Mouse (Mus musculus): Measurements from ENCODE around the gene Srgap3.

The Srgap3 gene

GRCm38 (mm10) chr6:112899276-112899675 lies 47.8 kb downstream of the Srgap3 start:
- H3K9me3 ChIP-seq (ENCODE audit: low read length), result no peaks in the 10 kb centered on the region
- H3K27me3 ChIP-seq (ENCODE audit: insufficient read depth, low read length), result no peaks in the 10 kb centered on the region
- TF ChIP-seq NANOG (IDR thresholded peaks at IDR 0.05; ENCODE audit: borderline replicate concordance, low read length) (no peak), CTCF (conservative IDR thresholded peaks at IDR 0.05; ENCODE audit: low read length) (no peak), POU5F1 (IDR thresholded peaks at IDR 0.05; ENCODE audit: borderline replicate concordance, low read length) (no peak)
- no peaks in the 10 kb centered on the region for H3K36me3 ChIP-seq (ENCODE audit: insufficient read depth, low read length)
- peaks cover 28% of the 10 kb centered on the region for H3K4me1 ChIP-seq (replicated peaks; ENCODE audit: low read depth, low read length)
- no peak overlapping the region for H3K4me3 ChIP-seq (replicated peaks; ENCODE audit: low read length)

- Histone ChIP-seq H3K4me3 (replicated peaks; ENCODE audit: low read length) (no peak overlapping the region), H3K9me3 (ENCODE audit: low read length) (no peaks in the 10 kb centered on the region), H3K36me3 (ENCODE audit: insufficient read depth, low read length) (no peaks in the 10 kb centered on the region), H3K4me1 (replicated peaks; ENCODE audit: low read depth, low read length) (peaks cover 21% of the 10 kb centered on the region), H3K27me3 (ENCODE audit: insufficient read depth, low read length) (no peaks in the 10 kb centered on the region)
- TF ChIP-seq POU5F1 (IDR thresholded peaks at IDR 0.05; ENCODE audit: borderline replicate concordance, low read length), result no peak
Measured at GRCm38 (mm10) chr6:112898435-112898834, 48.6 kb downstream of the Srgap3 start.

- Histone ChIP-seq H3K4me3 (replicated peaks; ENCODE audit: low read length) (no peak overlapping the region), H3K9me3 (ENCODE audit: low read length) (no peaks in the 10 kb centered on the region), H3K4me1 (replicated peaks; ENCODE audit: low read depth, low read length) (peaks cover 9% of the 10 kb centered on the region), H3K27me3 (ENCODE audit: insufficient read depth, low read length) (no peaks in the 10 kb centered on the region), H3K36me3 (ENCODE audit: insufficient read depth, low read length) (no peaks in the 10 kb centered on the region)
- TF ChIP-seq CTCF (conservative IDR thresholded peaks at IDR 0.05; ENCODE audit: low read length) (no peak), NANOG (IDR thresholded peaks at IDR 0.05; ENCODE audit: borderline replicate concordance, low read length) (no peak), POU5F1 (IDR thresholded peaks at IDR 0.05; ENCODE audit: borderline replicate concordance, low read length) (no peak)
Measured at GRCm38 (mm10) chr6:112896372-112896771, 50.7 kb downstream of the Srgap3 start.

- no peak for TF ChIP-seq NANOG (IDR thresholded peaks at IDR 0.05; ENCODE audit: borderline replicate concordance, low read length)
- no peak for TF ChIP-seq POU5F1 (IDR thresholded peaks at IDR 0.05; ENCODE audit: borderline replicate concordance, low read length)
- TF ChIP-seq CTCF (conservative IDR thresholded peaks at IDR 0.05; ENCODE audit: low read length), result no peak
- no peaks in the 10 kb centered on the region for H3K9me3 ChIP-seq (ENCODE audit: low read length)
- no peak overlapping the region for H3K4me3 ChIP-seq (replicated peaks; ENCODE audit: low read length)
Measured at GRCm38 (mm10) chr6:112890331-112890751, 56.7 kb downstream of the Srgap3 start.

GRCm38 (mm10) chr6:112883588-112884135 lies 63.4 kb downstream of the Srgap3 start:
- TF ChIP-seq POU5F1 (IDR thresholded peaks at IDR 0.05; ENCODE audit: borderline replicate concordance, low read length), result no peak
- TF ChIP-seq NANOG (IDR thresholded peaks at IDR 0.05; ENCODE audit: borderline replicate concordance, low read length), result no peak
- no peak for TF ChIP-seq CTCF (conservative IDR thresholded peaks at IDR 0.05; ENCODE audit: low read length)
- Histone ChIP-seq H3K9me3 (ENCODE audit: low read length) (no peaks in the 10 kb centered on the region; the same call in 1 of the 2 replicates), H3K4me1 (replicated peaks; ENCODE audit: low read depth, low read length) (peaks cover 16% of the 10 kb centered on the region), H3K36me3 (ENCODE audit: insufficient read depth, low read length) (no peaks in the 10 kb centered on the region), H3K4me3 (replicated peaks; ENCODE audit: low read length) (no peak overlapping the region), H3K27me3 (ENCODE audit: insufficient read depth, low read length) (peaks cover 46% of the 10 kb centered on the region)

More at GRCm38 (mm10) chr6:112890331-112890751, 56.7 kb downstream of the Srgap3 start:
- H3K36me3 ChIP-seq (ENCODE audit: insufficient read depth, low read length), result no peaks in the 10 kb centered on the region
- peaks cover 8% of the 10 kb centered on the region for H3K27me3 ChIP-seq (ENCODE audit: insufficient read depth, low read length)
- peaks cover 13% of the 10 kb centered on the region for H3K4me1 ChIP-seq (replicated peaks; ENCODE audit: low read depth, low read length)

GRCm38 (mm10) chr6:112880048-112880534 lies 67.0 kb downstream of the Srgap3 start:
- Histone ChIP-seq H3K4me1 (replicated peaks; ENCODE audit: low read depth, low read length) (peaks cover 8% of the 10 kb centered on the region), H3K9me3 (ENCODE audit: low read length) (no peaks in the 10 kb centered on the region; the same call in 1 of the 2 replicates), H3K36me3 (ENCODE audit: insufficient read depth, low read length) (no peaks in the 10 kb centered on the region), H3K4me3 (replicated peaks; ENCODE audit: low read length) (no peak overlapping the region), H3K27me3 (ENCODE audit: insufficient read depth, low read length) (peaks cover 37% of the 10 kb centered on the region)
- no peak for TF ChIP-seq CTCF (conservative IDR thresholded peaks at IDR 0.05; ENCODE audit: low read length)
- TF ChIP-seq POU5F1 (IDR thresholded peaks at IDR 0.05; ENCODE audit: borderline replicate concordance, low read length), result no peak
- TF ChIP-seq NANOG (IDR thresholded peaks at IDR 0.05; ENCODE audit: borderline replicate concordance, low read length), result no peak

DNA sequence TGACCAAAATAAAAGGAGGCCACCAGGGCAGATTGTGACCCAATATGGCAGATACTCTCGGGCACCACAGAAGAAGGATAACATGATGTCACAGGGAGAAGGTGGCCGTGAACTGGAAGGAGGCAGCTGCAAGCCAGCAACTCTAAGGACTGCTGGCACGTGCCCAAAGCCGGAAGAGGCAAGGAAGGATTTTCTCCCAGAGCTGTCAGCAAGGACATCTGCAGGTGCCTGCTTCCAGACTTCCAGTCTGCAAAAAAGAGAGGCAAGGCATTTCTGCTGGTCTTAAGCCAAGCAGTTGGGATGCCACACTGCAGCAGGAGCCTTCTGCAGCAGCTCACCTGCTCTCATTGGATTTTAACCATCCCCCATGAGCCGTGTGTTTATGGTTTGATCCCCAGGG lies 67.9 kb downstream of the Srgap3 start:
- TF ChIP-seq POU5F1 (IDR thresholded peaks at IDR 0.05; ENCODE audit: borderline replicate concordance, low read length), result no peak
- no peak for TF ChIP-seq CTCF (conservative IDR thresholded peaks at IDR 0.05; ENCODE audit: low read length)
- no peak for TF ChIP-seq NANOG (IDR thresholded peaks at IDR 0.05; ENCODE audit: borderline replicate concordance, low read length)
- H3K4me1 ChIP-seq (replicated peaks; ENCODE audit: low read depth, low read length), result no peaks in the 10 kb centered on the region
- H3K4me3 ChIP-seq (replicated peaks; ENCODE audit: low read length), result no peak overlapping the region
- no peaks in the 10 kb centered on the region; the same call in 1 of the 2 replicates for H3K9me3 ChIP-seq (ENCODE audit: low read length)
- H3K27me3 ChIP-seq (ENCODE audit: insufficient read depth, low read length), result peaks cover 34% of the 10 kb centered on the region
- H3K36me3 ChIP-seq (ENCODE audit: insufficient read depth, low read length), result no peaks in the 10 kb centered on the region

GRCm38 (mm10) chr6:112873089-112873835 lies 73.8 kb downstream of the Srgap3 start:
- TF ChIP-seq CTCF (conservative IDR thresholded peaks at IDR 0.05; ENCODE audit: low read length), result no peak
- TF ChIP-seq NANOG (IDR thresholded peaks at IDR 0.05; ENCODE audit: borderline replicate concordance, low read length), result no peak
- TF ChIP-seq POU5F1 (IDR thresholded peaks at IDR 0.05; ENCODE audit: borderline replicate concordance, low read length), result no peak
- Histone ChIP-seq H3K9me3 (ENCODE audit: low read length) (no peaks in the 10 kb centered on the region), H3K4me3 (replicated peaks; ENCODE audit: low read length) (no peak overlapping the region), H3K36me3 (ENCODE audit: insufficient read depth, low read length) (no peaks in the 10 kb centered on the region), H3K4me1 (replicated peaks; ENCODE audit: low read depth, low read length) (0 out of 2 replicates have a peak, but pooled peaks cover 2% of the 10 kb centered on the region), H3K27me3 (ENCODE audit: insufficient read depth, low read length) (no peaks in the 10 kb centered on the region)

All from E14TG2a.4 (cell line).